Mouse (Mus musculus) c-Kit-positive CD71-positive TER-119-positive erythroid progenitor cells, embryonic 14.5 days (primary cell): ENCODE measurements around the gene Mrps16.

Source experiments
- DNase-seq: peaks from one replicate; pipeline ENCODE4 v3.0.0-alpha.2; 2013; ENCODE audit warnings: low spot score

The Mrps16 gene

GRCm38 (mm10) chr14:20393205-20393913, at the start of gene Mrps16:
TSS of gene Mrps16 (minus strand) at chr14:20393634.
- peak; percentile 96 for DNase-seq

- DNase-seq = no peak
These were observed 48.8 kb upstream of the Mrps16 start for GRCm38 (mm10) chr14:20442252-20442651.

- DNase-seq = no peak
These were observed 43.5 kb upstream of the Mrps16 start for GRCm38 (mm10) chr14:20436976-20437375.

- no peak for DNase-seq
These were observed 39.0 kb upstream of the Mrps16 start for GRCm38 (mm10) chr14:20432420-20432819.

GRCm38 (mm10) chr14:20431726-20432125, 38.3 kb upstream of the Mrps16 start:
- DNase-seq = no peak

DNA sequence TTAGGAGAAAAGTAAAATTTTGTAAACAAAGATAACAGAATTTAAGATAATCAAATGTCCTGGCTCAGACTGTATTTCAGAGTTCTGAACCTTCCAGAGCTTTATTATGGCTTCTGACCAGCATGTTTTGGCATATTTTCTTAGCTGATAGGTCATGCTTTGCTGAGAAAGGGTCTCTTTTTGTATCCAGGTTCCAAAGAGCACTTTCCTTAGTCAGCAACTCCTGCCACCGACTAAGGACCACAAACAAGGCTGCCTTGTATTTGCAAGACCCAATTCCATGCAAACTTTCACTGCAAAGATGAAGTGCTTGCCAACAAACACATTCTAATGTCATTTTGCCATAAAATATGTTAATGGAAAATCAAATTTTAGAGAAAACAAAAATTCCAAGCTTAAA, 36.4 kb upstream of the Mrps16 start:
- DNase-seq = no peak

DNA sequence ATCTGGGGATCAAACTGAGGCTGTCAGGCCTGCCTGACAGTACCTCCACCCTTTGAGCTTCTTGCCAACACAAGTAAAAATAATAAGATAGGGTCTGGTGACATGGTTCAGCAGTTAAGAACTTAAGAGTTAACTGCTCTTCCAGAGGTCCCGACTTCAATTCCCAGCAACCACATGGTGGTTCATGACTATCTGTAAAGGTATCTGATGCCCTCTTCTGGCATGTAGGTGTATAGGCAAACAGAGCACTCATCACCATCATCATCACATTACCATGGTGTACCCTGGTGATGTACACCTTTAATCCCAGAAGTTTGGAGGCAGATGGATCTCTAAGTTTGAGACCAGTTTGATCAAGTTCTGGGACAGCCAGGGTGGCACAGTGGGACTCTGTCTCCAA, 35.2 kb upstream of the Mrps16 start:
- DNase-seq = no peak

- DNase-seq = no peak
These were observed 29.6 kb upstream of the Mrps16 start for GRCm38 (mm10) chr14:20423046-20423445.

DNA sequence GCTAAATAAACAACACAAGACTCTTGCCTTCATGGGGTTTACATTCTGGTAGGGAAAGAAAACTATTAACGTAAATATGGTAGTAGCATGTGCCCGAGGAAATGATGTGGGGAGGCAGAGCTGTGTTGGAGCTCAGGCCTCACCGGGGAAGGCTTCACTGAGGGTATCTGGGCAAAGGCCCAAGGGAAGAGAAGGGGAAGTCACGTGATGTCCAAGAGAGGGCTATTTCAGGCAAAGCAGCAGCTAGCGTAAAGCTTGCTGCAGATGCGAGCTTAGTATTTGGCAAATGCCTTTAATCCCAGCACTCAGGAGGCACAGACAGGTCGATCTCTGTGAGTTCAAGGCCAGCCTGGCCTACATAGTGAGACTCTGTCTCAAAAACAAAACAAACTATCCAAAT, 28.8 kb upstream of the Mrps16 start:
- DNase-seq = no peak

- DNase-seq = peak; percentile 53
These were observed 6.6 kb upstream of the Mrps16 start for GRCm38 (mm10) chr14:20400071-20400470.

- no peak for DNase-seq
These were observed 5.4 kb upstream of the Mrps16 start for GRCm38 (mm10) chr14:20398864-20399263.

GRCm38 (mm10) chr14:20397220-20397619, 3.8 kb upstream of the Mrps16 start:
- DNase-seq = no peak

GRCm38 (mm10) chr14:20392326-20392725, 1.1 kb downstream of the Mrps16 start:
- DNase-seq = peak; percentile 54

DNA sequence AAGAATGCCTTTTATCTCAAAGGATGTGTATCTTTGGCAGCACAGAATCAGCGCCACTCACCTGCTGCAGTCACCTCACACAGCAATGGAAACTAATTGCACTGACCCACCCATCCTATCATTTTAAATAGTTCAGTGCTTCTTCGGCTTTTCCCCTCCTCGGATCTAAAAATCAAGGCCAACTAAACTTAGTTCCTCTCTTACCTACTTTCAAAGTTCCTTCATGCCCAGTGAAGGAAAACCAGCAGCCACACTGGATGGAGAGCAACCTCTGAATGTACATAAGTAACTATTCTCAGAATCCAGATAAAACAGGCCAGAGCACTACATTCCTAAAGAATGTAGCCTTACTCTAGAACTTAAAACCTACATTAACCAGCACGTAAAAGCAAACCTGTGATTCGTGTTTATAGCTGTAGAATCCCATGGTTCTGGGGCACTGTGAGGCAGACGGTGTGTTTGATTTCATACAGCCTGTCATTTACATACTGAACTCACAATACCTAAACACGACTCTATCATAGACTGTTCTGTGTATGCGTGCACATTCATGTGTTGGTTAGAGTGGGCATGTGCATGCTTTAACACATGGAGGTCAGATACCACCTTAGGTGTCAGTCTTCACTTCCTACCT, 3.9 kb downstream of the Mrps16 start:
- DNase-seq = no peak

- DNase-seq = peak; percentile 90
These were observed 4.8 kb downstream of the Mrps16 start, which contains the start of gene Dnajc9 for GRCm38 (mm10) chr14:20388441-20389129. TSS of gene Dnajc9 (minus strand) at chr14:20388910.

GRCm38 (mm10) chr14:20379753-20380430, 13.5 kb downstream of the Mrps16 start:
- DNase-seq = no peak

DNA sequence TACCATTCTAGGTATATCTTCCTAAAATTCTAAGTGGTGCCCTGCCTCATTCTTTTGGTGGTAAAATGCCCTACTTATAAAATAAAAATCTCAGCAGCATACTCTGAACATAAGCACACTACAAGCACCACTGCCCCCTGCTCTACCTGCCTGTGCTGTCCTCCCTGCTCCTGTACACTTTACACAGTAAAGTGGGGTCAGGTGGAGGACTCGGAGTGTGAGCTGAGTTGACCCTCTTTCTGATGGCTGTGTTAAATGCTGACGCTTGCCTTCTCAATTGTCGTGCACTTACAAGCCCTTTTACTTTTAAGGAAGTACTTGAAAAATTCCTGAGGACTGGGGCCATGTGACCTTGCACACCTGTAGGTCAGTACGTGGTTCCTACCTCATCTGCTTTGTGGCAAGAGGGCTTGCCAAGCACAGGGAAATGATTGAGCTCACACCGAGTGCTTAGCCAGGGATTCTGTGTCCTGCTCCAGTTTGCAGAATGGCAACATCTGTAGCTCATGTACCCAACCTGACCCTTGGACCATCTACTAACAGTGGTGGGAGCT, 14.3 kb downstream of the Mrps16 start:
- DNase-seq = no peak

- DNase-seq = peak; percentile 50
These were observed 14.9 kb downstream of the Mrps16 start for GRCm38 (mm10) chr14:20378313-20379061.

DNA sequence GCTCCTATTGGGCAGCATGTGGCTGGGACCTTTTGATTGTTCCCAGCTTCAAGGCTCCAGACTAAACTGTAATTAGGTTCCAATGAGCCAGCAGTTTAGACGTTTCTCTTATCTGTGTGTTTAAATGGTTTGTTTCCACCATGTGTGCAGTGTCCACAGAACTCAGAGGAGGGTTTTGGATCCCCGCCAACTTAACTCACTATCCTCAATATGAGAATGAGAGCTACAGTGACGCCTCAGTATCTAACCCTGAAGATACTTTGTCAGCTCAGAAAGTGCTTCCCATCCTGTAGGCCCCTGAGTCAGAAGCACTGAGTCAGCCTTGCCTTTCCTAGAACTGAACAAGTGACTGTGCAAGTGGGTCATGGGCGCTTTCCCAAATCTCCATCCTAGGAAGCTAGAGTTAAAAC, 16.3 kb downstream of the Mrps16 start:
- DNase-seq = no peak

GRCm38 (mm10) chr14:20371854-20372253, 21.6 kb downstream of the Mrps16 start:
- no peak for DNase-seq

- DNase-seq = no peak
These were observed 22.6 kb downstream of the Mrps16 start for GRCm38 (mm10) chr14:20370798-20371197.
